Mouse (Mus musculus): ENCODE results near the gene Rnf168. TPM values are rescaled to one million over a fixed set of nuclear protein-coding genes. Genes with fewer than 3 reads are reported as not detected.

Rnf168 gene
- polyA plus RNA-seq, 1 experiment from 2014 or later: 33.6 TPM

DNA sequence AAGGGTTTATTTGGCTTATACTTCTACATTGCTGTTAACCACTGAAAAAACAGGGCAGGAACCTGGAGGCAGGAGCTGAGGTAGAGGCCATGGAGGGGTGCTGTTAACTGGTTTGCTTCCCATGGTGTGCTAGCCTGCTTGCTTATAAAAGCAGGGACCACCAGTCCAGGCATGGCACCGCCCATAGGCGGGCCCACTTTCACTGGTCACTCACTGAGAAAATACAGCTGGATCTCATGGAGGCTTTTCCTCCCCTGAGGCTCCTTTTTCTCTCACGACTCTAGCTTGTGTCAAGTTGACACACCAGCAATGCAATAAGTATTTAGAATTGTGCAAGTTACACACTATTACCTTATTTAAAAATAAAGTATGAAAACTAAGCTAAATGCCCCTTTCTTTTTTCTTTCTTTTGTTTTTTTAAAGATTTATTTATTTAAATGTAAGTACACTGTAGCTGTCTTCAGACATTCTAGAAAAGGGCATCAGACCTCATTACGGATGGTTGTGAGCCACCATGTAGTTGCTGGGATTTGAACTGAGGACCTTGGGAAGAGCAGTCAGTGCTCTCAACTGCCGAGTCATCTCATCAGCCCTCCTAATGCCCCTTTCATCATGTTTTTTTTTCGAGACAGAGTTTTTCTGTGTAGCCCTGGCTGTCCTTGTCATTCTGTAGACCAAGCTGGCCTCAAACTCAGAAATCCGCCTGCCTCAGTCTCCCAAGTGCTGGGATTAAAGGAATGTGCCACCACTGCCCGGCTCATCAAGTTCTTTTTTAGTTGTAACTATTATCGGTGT lies 53.8 kb downstream of the Rnf168 start:
- Histone ChIP-seq H3K27ac (0 out of 2 replicates have a peak overlapping the region, but pooled peaks have one; percentile 47), H3K4me2 (peak overlapping the region; percentile 54), H3K9me3 (no peaks in the 10 kb centered on the region), H3K4me3 (replicated peaks) (peak overlapping the region; percentile 83), H3K9ac (peak overlapping the region; percentile 18; the same call in 1 of the 2 replicates), H3K36me3 (replicated peaks) (no peaks in the 10 kb centered on the region), H3K4me1 (peaks cover 7% of the 10 kb centered on the region), H3K27me3 (no peaks in the 10 kb centered on the region)
- WGBS: 58% methylated on average over 9 of the region's 9 CpGs
- ATAC-seq (ENCODE audit: low FRiP score): no peak

DNA sequence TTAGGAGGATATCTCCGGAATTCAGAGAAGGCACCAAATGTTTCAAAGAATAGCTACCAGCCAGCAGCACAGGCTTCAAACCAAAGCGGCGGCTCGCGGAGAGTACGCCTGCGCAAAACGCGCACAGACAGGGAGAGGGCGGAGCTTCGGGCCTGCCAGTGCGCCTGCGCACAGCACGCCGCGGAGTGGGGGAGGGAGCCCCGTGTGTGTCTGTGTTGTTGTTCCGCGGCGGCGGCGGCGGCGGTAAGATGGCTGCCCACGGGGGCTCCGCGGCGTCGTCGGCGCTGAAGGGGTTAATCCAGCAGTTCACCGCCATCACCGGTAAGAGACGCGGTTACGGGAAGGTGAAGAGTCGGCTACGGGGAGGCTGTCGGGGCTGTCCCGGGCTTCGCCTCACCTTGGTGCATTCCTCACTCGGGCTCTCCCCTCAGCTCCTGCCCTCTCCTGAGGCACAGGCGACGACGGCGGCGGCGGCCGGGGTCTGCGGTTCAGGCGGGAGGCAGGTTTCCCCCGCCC lies 54.8 kb downstream of the Rnf168 start, which contains the start of gene Ubxn7:
TSS of gene Ubxn7 (plus strand) at position 218 of the 516 bp plus-strand sequence.
- Histone ChIP-seq H3K9ac (peak within 1 kb of the TSS; percentile 95), H3K27ac (peak within 1 kb of the TSS; percentile 95), H3K9me3 (no peaks in the 10 kb centered on the region), H3K27me3 (no peaks in the 10 kb centered on the region), H3K36me3 (replicated peaks) (no peaks in the 10 kb centered on the region), H3K4me3 (replicated peaks) (peak within 1 kb of the TSS; percentile 83), H3K4me1 (peaks cover 7% of the 10 kb centered on the region), H3K4me2 (peak within 1 kb of the TSS; percentile 54)
- WGBS: 1% methylated on average over 51 of the region's 52 CpGs
- peak; percentile 98 for ATAC-seq (ENCODE audit: low FRiP score)

DNA sequence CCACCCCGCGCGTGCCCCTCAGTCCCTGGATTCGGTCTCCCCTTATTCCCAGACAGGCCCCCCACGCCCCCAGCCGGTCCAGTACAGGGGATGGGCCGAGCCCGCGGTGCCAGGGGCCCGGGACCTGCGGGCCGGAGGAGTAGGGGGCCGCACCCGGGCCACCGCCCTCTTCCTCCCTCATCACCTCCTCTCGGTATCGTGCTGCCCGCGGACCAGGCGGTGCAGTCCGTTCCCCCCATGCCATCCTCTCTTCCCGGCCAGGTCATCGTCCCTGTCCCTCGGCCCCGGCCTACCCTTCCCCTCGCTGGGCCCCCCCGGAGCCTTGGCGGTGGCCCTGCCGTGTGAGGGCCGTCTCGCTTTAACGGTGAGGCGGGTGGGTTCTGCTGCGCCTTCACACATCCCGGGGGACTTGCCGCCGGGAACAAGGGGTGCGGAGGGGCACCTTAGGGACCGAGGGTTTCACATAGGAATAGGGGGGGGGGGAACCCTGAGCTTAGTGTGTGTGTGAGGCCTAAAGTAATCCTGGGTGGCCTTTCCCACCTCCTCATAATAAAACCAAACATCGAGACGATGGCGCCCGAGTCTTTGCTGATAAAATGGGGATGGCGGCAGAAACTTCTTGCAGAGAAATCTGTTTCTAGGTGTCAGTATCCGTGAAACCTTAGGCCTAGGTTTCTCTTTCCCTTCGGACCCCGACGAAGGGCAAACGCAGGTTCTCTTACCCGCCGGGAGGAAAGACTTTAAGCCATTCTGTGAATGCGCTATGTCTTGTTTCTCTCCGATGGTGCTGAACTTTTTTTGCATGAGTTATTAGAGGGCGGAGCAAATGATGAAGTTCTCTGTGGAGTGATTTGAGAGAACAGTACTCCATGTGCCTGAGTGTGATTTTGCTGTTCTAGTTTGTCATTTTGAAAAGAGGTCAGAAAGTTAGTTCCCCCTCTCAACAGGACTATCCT lies 55.6 kb downstream of the Rnf168 start:
- H3K36me3 ChIP-seq (replicated peaks): no peaks in the 10 kb centered on the region
- H3K9ac ChIP-seq: peak overlapping the region; percentile 95
- H3K4me2 ChIP-seq: peak overlapping the region; percentile 54
- peaks cover 7% of the 10 kb centered on the region for H3K4me1 ChIP-seq
- ATAC-seq (ENCODE audit: low FRiP score): peak; percentile 76
- H3K4me3 ChIP-seq (replicated peaks): peak overlapping the region; percentile 83
- WGBS: under 1% methylated on average over 54 of the region's 54 CpGs
- no peaks in the 10 kb centered on the region for H3K27me3 ChIP-seq
- no peaks in the 10 kb centered on the region for H3K9me3 ChIP-seq
- H3K27ac ChIP-seq: peak overlapping the region; percentile 95

DNA sequence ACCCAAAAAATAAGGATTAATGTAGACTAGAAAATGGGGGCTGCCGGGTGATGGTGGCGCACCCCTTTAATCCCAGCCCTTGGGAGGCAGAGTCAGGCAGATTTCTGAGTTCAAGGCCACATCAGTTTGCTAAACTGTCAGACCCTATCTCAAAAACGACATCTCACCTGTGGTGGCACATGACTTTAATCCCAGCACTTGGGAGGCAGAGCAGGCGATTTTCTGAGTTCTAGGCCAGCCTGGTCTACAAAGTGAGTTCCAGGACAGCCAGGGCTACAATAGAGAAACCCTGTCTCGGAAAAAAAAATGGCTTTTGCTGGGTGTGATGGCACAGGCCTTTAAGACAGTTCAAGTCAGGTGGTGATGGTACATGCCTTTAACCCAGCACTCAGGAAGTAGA lies 57.9 kb downstream of the Rnf168 start:
- H3K27me3 ChIP-seq: no peaks in the 10 kb centered on the region

DNA sequence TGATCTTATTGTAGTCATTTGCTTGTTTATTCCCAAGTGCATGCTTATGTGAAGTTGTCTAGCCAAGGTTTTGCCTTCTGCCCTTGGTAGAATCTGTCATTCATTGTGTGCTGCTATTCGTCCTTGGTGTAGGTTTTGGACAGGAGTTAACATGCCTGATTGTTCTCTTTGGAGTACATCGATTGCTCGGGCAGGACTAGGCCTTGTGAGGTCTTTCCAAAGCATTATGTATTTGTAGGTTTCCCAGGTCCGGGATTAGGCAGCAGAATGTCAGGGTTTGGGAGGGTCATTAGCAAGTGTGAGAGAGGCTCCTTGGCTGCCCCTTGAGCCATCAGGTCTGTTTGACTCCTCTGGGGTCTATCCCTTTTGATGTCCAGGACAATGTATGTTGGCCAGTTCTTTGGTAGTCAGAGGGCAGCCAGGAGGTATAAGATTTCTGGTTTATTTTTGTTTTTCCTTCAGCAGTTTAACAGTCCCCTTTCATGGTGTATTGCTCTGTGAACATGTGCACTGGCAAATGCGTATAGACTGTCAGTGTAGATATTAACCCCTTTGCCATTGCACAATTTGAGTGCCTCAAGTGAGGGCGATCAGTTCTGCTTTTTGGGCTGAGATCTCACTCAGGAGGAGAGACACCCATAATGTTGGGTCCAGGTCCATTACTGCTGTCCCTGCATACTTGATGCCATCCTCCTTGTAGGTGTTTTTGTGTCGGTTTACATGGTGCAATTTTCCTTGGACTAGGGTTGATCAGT lies 58.9 kb downstream of the Rnf168 start:
- Histone ChIP-seq H3K36me3 (replicated peaks) (no peaks in the 10 kb centered on the region), H3K27ac (no peak overlapping the region), H3K4me3 (replicated peaks) (no peak overlapping the region), H3K4me1 (peaks cover 3% of the 10 kb centered on the region), H3K9ac (peak overlapping the region; percentile 41; the same call in 1 of the 2 replicates), H3K4me2 (no peak overlapping the region), H3K9me3 (no peaks in the 10 kb centered on the region), H3K27me3 (no peaks in the 10 kb centered on the region)
- 86% methylated on average over 7 of the region's 7 CpGs for WGBS
- ATAC-seq (ENCODE audit: low FRiP score): no peak

More for the DNA sequence above, 57.9 kb downstream of the Rnf168 start:
- no peak overlapping the region for H3K27ac ChIP-seq
- no peaks in the 10 kb centered on the region for H3K36me3 ChIP-seq (replicated peaks)
- ATAC-seq (ENCODE audit: low FRiP score): no peak
- H3K4me2 ChIP-seq: no peak overlapping the region
- H3K9ac ChIP-seq: no peak overlapping the region
- WGBS: 89% methylated on average over 5 of the region's 5 CpGs
- H3K4me1 ChIP-seq: peaks cover 7% of the 10 kb centered on the region
- no peaks in the 10 kb centered on the region for H3K9me3 ChIP-seq
- no peak overlapping the region for H3K4me3 ChIP-seq (replicated peaks)

DNA sequence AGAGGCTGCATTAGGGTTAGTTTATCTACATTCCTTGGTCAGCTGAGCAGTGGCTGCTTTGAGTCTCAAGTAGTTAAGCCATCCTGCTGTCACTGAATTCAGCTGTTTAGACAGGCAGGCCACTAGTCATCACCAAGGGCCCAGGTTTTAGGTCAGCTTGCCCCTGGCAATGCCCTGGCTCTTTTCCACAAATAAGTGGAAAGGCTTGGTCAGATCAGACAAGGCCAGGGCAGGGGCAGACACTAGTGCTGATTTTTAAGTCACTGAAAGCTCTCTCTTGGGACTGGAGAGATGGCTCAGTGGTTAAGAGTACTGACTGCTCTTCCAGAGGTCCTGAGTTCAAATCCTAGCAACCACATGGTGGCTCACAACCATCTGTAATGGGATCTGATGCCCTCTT lies 59.7 kb downstream of the Rnf168 start:
- Histone ChIP-seq H3K27ac (no peak overlapping the region), H3K4me2 (no peak overlapping the region), H3K36me3 (replicated peaks) (no peaks in the 10 kb centered on the region), H3K9me3 (no peaks in the 10 kb centered on the region), H3K4me1 (no peaks in the 10 kb centered on the region; the same call in none of the 2 replicates), H3K9ac (no peak overlapping the region), H3K27me3 (no peaks in the 10 kb centered on the region), H3K4me3 (replicated peaks) (no peak overlapping the region)
- no peak for ATAC-seq (ENCODE audit: low FRiP score)

DNA sequence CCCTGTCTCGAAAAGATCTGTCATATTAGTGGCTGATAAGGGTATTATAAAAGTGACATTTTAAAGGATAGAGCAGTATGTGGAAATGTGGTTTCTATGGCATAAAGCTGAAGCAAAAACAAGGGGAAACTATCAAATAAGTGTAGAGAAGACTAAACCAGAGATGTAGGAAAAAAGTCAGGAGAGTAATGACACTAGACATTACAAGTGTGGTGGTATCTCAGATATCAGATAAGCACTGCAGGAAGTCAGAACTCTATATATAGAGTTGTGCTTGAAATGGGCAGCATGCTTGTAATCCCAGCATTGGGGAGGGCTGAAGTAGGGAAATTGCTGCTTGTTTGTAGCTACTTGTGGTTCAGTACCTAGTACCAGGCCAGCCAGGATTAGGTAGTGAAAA lies 63.2 kb downstream of the Rnf168 start:
- WGBS: 90% methylated on average over 1 of the region's 1 CpGs
- Histone ChIP-seq H3K36me3 (replicated peaks) (no peaks in the 10 kb centered on the region), H3K27ac (no peak overlapping the region), H3K4me1 (no peaks in the 10 kb centered on the region; the same call in 1 of the 2 replicates), H3K9me3 (no peaks in the 10 kb centered on the region), H3K9ac (no peak overlapping the region), H3K4me2 (no peak overlapping the region), H3K4me3 (replicated peaks) (no peak overlapping the region), H3K27me3 (no peaks in the 10 kb centered on the region)
- ATAC-seq (ENCODE audit: low FRiP score): no peak

DNA sequence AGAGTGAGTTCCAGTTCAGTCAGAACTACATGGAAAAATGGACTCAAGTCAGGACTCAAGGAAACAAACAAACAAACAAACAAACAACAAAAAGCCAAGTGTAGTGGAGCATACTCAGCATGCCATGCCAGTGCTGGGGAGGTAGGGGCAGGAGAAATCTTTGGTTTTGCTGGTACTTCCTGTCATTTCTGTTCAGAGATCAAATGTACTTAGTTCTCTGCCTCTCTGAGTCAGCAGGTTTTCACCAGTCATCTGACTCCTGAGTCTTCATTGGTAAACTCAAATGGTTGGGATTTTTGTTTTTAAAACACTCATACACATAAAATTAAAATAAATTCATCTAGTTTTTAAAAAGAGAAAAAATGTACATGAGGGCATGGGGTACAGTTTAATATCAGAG lies 68.3 kb downstream of the Rnf168 start:
- H3K4me1 ChIP-seq: no peaks in the 10 kb centered on the region
- no peaks in the 10 kb centered on the region for H3K36me3 ChIP-seq (replicated peaks)
- H3K9ac ChIP-seq: no peak overlapping the region
- no peaks in the 10 kb centered on the region for H3K9me3 ChIP-seq
- no peak overlapping the region for H3K27ac ChIP-seq
- H3K27me3 ChIP-seq: no peaks in the 10 kb centered on the region
- H3K4me3 ChIP-seq (replicated peaks): no peak overlapping the region
- no peak overlapping the region for H3K4me2 ChIP-seq
- no peak for ATAC-seq (ENCODE audit: low FRiP score)

DNA sequence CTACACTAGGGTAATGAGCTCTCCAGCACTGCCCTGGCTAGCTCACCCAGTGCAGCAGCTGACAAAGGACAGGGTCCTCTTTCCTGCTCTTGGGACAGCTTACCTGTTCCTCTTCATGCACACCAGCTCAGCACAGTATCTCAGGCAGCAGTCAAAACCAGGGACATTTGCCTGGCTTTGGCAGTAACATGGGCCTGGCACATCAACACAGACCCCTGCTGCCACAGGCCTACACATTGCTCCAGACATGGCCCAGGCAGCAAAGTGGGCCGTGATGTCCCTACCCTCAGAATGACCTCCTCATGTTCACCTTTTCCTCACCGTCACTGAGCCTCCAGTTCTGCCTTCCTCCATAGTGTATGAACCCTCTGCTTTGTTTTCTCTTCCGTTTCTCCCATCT lies 73.5 kb downstream of the Rnf168 start:
- no peak for ATAC-seq (ENCODE audit: low FRiP score)
- Histone ChIP-seq H3K4me3 (replicated peaks) (no peak overlapping the region), H3K4me1 (no peaks in the 10 kb centered on the region), H3K9ac (no peak overlapping the region), H3K36me3 (replicated peaks) (peaks cover 27% of the 10 kb centered on the region), H3K27ac (no peak overlapping the region), H3K27me3 (no peaks in the 10 kb centered on the region), H3K9me3 (no peaks in the 10 kb centered on the region), H3K4me2 (no peak overlapping the region)
- 87% methylated on average over 3 of the region's 3 CpGs for WGBS

Measured in forebrain, embryonic 12.5 days (tissue).